ENCODE assay signal across 8 mouse cellular contexts in the genomic region with DNA sequence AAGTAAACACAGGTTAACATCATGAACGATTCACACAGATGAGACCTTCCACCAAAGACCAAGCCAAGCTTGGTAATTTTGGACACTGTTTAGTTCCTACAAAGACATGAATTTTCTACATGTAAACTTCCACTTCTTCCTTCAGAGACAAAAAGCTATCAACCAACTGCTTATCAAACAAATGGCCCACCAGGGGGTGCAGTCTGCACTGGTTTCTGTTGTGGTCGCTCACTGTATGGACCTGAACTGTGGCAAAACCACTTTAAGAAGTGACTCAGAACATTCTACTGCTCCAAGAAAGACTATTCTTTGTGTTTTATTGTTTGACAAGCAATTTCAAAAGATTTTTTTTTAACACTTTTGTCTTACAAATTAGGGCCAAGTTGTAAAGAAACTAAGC.
DNase-seq lines count a peak whose midpoint lies in the region; ATAC-seq and TF ChIP-seq lines count a peak whose summit lies in the region.

No protein-coding gene starts in this region.

- no peak overlapping the region for H3K27ac ChIP-seq in ES-Bruce4 (ENCODE audit: insufficient read depth, low read length)
- no peak overlapping the region; the same call in 1 of the 2 replicates for H3K27ac ChIP-seq in layer of hippocampus, adult 2 months
- no peak overlapping the region for H3K27ac ChIP-seq in stomach, embryonic 16.5 days (ENCODE audit: low read length)

- DNase-seq in cerebellum, adult 8-10 months, result peak; percentile 18
- DNase-seq in cerebellum, adult 11 months, result no peak
- DNase-seq in cerebellum, adult 9-10 months, result peak; percentile 43
- peak; percentile 51 to 59 for DNase-seq in gastrocnemius, adult 8-10 months (ENCODE audit: low spot score in 2 of 2)
- DNase-seq in layer of hippocampus, adult 2 months (ENCODE audit: low spot score in 2 of 2), result peak; percentile 55 to 69
- DNase-seq in lung, postnatal 25 days (ENCODE audit: low spot score), result peak; percentile 66

- H3K4me1 ChIP-seq in ES-Bruce4 (ENCODE audit: control insufficient read depth, insufficient read depth, low read length), result peaks cover 3% of the 10 kb centered on the region
- H3K4me1 ChIP-seq in stomach, embryonic 16.5 days (ENCODE audit: control insufficient read depth, insufficient read depth, low read length), result peaks cover 20% of the 10 kb centered on the region

- peak; percentile 2 for TF ChIP-seq CTCF in ES-Bruce4 (IDR thresholded peaks at IDR 0.05; ENCODE audit: low read depth, low read length)
- peak; percentile 88 for TF ChIP-seq CTCF in layer of hippocampus, adult 2 months (conservative IDR thresholded peaks at IDR 0.05)

- no peak for TF ChIP-seq EP300 in ES-Bruce4 (IDR thresholded peaks at IDR 0.05; ENCODE audit: insufficient read depth, low read depth, low read length)

- H3K9me3 ChIP-seq in ES-Bruce4 (replicated peaks; ENCODE audit: control insufficient read depth, insufficient read depth, low read length, poor library complexity, severe bottlenecking), result no peaks in the 10 kb centered on the region
- no peaks in the 10 kb centered on the region for H3K9me3 ChIP-seq in stomach, embryonic 16.5 days (replicated peaks; ENCODE audit: control insufficient read depth, low read length)

- H3K27me3 ChIP-seq in ES-Bruce4 (ENCODE audit: control insufficient read depth, insufficient read depth, low read length, poor library complexity, severe bottlenecking), result no peaks in the 10 kb centered on the region
- H3K27me3 ChIP-seq in stomach, embryonic 16.5 days (ENCODE audit: control insufficient read depth, insufficient read depth, low read length), result no peaks in the 10 kb centered on the region

- peak; percentile 55; the same call in 1 of the 2 replicates for ATAC-seq in stomach, embryonic 16.5 days (ENCODE audit: insufficient read depth, low FRiP score)

- 24% methylated on average over 2 of the region's 2 CpGs for WGBS in stomach, embryonic 16.5 days

- no peaks in the 10 kb centered on the region for H3K36me3 ChIP-seq in ES-Bruce4 (ENCODE audit: control insufficient read depth, insufficient read depth, low read length, poor library complexity, severe bottlenecking)
- no peaks in the 10 kb centered on the region for H3K36me3 ChIP-seq in stomach, embryonic 16.5 days (ENCODE audit: control insufficient read depth, insufficient read depth, low read length)

- no peak overlapping the region for H3K4me2 ChIP-seq in stomach, embryonic 16.5 days (ENCODE audit: low read depth, low read length)

- no peak overlapping the region for H3K4me3 ChIP-seq in ES-Bruce4 (ENCODE audit: low read depth, low read length)
- no peak overlapping the region for H3K4me3 ChIP-seq in layer of hippocampus, adult 2 months
- H3K4me3 ChIP-seq in stomach, embryonic 16.5 days (replicated peaks; ENCODE audit: low read length), result no peak overlapping the region

- TF ChIP-seq POLR2A in ES-Bruce4 (IDR thresholded peaks at IDR 0.05; ENCODE audit: insufficient read depth, low read length), result no peak

- H3K9ac ChIP-seq in ES-Bruce4 (ENCODE audit: low read depth, poor library complexity, severe bottlenecking), result no peak overlapping the region
- H3K9ac ChIP-seq in stomach, embryonic 16.5 days (ENCODE audit: low read length), result no peak overlapping the region
